Mouse (Mus musculus): ENCODE measurements around the gene Arl15.

Gene Arl15

DNA sequence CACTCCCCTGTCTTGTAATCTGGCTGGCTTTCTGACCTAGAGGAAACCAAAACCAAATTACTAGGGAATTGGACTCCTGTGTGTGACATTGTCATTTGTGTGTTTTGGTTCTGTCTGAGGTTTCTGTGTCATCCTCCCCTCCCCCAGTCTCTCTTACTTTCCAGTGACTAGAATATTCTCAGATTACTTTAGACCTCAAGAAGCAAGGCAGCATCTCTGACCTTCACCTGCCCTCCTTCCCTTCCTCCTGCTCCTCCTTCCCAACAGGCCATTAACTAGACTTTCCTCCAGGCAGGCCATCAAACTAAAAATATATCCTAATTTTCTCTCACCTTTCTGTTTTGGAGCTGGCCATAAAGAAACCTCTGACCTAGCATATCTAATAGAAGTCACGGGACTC is 50.9 kb downstream of the Arl15 start:
- DNase-seq (ENCODE audit: low spot score) = no peak

- no peak for DNase-seq (ENCODE audit: low spot score)
These were observed 52.1 kb downstream of the Arl15 start for GRCm38 (mm10) chr13:113846413-113846812.

GRCm38 (mm10) chr13:113850431-113851034 is 56.2 kb downstream of the Arl15 start:
- DNase-seq (ENCODE audit: low spot score) = no peak

DNA sequence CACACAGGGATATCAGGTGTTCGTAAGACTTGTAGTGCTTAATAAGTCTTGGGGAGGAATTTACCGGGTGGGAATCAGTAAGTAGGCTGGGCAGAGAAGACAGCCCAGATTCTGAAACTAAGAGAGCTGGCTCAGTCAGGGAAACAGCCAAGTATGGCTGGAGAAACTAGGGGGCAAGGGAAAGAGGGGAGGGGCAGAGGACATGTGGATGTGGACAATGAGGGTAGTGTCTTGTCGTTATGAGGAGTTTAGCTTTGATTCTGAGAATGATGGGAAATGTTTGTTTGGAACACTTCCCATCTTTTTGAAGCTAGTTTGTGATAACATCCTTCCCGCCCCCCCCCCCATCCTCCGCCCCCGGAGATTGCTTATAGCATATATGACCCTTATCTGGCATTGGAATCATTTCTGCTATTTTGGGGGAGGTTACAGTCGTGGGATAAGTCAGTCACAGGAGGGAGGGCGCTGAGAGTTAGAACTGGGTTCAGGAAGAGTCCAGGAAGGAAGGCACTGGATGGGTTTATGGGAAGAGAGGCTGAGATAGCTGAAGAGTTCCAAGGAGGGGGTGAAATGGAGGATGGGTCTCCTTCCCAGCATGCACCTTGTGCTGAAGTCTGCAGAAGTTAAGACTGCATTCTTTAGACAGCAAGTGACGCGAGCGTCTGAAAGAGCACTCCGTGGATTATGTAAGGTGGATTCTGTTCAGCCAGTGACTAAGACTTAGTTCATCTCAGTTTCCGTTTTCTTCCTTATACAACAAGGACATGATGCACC is 57.5 kb downstream of the Arl15 start:
- no peak for DNase-seq (ENCODE audit: low spot score)

- no peak for DNase-seq (ENCODE audit: low spot score)
These were observed 58.0 kb downstream of the Arl15 start for GRCm38 (mm10) chr13:113852376-113852666.

- no peak for DNase-seq (ENCODE audit: low spot score)
These were observed 59.8 kb downstream of the Arl15 start for GRCm38 (mm10) chr13:113854146-113854545.

GRCm38 (mm10) chr13:113854551-113855312 is 60.4 kb downstream of the Arl15 start:
- no peak for DNase-seq (ENCODE audit: low spot score)

GRCm38 (mm10) chr13:113856946-113857345 is 62.6 kb downstream of the Arl15 start:
- DNase-seq (ENCODE audit: low spot score) = no peak

GRCm38 (mm10) chr13:113858667-113859391 is 64.5 kb downstream of the Arl15 start:
- DNase-seq (ENCODE audit: low spot score) = no peak

- DNase-seq (ENCODE audit: low spot score) = no peak
These were observed 65.1 kb downstream of the Arl15 start for GRCm38 (mm10) chr13:113859392-113859776.

DNA sequence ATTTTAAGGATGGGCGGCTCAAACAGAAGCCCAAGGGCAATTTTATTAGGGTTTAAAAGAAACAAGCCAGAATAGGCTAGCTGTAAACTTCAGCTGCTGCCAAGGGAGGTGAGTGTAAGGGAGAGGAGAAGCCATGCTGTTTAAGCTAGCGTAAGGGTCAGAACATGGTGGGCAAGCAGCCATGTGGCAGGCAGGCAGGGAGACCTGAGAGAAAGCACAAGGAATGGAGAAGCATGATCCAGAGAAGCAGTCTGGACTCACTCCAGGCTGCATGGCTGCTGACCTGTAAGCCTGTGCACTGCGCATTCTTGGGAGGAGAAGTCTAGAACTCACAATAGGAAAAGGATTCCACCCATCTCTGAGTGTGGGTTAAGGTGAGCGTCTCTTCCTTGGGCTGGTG is 66.5 kb downstream of the Arl15 start:
- no peak for DNase-seq (ENCODE audit: low spot score)

GRCm38 (mm10) chr13:113861231-113861630 is 66.9 kb downstream of the Arl15 start:
- DNase-seq (ENCODE audit: low spot score) = no peak

GRCm38 (mm10) chr13:113862951-113863350 is 68.6 kb downstream of the Arl15 start:
- DNase-seq (ENCODE audit: low spot score) = no peak

DNA sequence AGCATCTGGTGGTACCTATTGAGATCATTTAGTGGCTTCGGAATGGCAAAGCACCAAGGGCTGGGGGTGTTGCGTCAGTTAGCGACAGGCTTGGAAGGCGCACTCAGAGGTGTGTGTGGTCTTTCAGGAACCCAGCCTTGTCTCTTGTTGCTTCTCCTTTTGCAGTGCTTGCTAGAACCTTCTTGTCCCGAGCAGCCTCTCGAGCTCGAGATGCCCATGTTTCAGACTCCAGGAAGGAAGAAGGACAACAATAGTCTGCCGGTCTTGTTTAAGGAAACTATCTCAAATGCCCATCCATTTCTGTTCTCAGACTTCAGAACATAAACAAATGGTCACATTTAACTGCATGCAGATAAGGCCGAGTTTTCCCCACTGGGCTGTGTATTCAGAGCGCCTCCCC is 69.4 kb downstream of the Arl15 start:
- DNase-seq (ENCODE audit: low spot score) = no peak

DNA sequence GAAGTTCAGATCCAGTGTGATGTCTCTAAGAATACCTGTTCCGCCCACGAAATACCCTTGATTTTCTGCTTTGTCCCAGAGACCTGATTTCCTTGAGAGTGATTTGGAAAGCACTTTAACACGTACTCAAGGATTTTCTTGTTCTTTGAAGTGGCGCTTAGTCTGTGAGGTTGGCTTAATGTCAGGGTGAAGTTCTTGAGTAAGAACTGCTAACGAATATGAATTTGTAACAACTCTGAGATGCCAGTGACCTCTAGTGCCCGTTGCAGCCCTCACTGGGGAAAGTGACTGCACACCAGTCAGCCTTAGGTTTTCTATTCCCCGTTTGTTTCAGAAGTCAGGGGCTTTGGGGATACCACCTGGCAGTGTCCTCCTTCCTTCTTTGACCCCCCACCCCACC is 70.0 kb downstream of the Arl15 start:
- no peak for DNase-seq (ENCODE audit: low spot score)

DNA sequence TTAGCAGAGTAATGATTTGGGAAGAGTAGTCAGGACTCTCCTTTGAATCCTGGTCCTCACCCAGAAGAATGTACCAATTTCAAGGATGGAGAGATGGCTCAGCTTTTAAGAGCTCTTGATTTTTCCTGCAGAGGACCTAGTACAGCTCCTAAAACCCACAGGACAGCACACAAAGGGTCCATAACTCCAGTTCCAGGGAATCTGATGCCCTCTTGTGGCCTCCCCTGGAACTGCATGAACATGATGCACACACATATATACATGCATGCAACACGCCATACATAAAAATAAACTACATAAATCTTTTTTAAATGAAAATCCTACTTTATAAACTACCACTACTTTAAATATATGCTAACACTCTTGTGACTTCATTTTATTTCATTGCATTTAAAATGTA is 70.6 kb downstream of the Arl15 start:
- no peak for DNase-seq (ENCODE audit: low spot score)

- no peak for DNase-seq (ENCODE audit: low spot score)
These were observed 71.1 kb downstream of the Arl15 start for GRCm38 (mm10) chr13:113865378-113865777.

DNA sequence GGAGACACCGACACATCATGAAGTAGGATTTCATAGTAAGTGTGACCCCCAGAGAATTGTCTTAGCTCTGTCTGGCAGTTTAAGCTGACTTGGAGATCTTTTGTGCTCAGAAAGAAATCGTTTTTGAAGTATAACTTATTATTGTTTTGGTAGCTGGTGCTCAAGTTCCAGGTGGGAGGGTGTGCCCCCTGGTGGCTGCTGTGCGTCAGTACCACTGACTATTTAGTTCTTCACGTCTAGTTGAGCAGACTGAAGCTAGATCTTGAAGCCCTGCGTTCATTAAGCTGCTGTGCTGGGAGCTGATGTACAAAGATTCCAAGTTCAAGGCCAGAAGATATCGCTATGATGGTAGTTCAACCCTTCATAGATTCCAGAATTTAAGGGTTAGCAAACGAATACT is 71.5 kb downstream of the Arl15 start:
- no peak for DNase-seq (ENCODE audit: low spot score)

DNA sequence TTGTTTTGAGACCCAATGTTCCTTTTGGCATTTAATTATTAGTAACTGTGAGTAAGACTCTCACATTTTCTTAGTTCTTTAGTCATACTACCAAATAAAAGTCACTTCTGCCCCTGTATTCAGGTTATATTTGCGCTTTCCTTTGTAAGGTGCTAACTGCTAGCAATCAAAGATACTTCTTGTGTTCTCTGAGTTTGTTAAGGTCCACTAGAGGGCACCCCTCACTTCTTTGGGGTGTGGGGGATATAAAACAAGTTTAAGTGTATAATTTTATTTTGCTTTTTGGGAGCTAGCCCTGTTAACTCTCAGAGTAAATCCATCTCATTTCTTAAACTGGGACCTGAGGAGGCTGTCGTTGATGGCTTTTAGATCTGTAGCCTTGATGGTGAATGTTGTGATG is 73.4 kb downstream of the Arl15 start:
- DNase-seq (ENCODE audit: low spot score) = no peak

DNA sequence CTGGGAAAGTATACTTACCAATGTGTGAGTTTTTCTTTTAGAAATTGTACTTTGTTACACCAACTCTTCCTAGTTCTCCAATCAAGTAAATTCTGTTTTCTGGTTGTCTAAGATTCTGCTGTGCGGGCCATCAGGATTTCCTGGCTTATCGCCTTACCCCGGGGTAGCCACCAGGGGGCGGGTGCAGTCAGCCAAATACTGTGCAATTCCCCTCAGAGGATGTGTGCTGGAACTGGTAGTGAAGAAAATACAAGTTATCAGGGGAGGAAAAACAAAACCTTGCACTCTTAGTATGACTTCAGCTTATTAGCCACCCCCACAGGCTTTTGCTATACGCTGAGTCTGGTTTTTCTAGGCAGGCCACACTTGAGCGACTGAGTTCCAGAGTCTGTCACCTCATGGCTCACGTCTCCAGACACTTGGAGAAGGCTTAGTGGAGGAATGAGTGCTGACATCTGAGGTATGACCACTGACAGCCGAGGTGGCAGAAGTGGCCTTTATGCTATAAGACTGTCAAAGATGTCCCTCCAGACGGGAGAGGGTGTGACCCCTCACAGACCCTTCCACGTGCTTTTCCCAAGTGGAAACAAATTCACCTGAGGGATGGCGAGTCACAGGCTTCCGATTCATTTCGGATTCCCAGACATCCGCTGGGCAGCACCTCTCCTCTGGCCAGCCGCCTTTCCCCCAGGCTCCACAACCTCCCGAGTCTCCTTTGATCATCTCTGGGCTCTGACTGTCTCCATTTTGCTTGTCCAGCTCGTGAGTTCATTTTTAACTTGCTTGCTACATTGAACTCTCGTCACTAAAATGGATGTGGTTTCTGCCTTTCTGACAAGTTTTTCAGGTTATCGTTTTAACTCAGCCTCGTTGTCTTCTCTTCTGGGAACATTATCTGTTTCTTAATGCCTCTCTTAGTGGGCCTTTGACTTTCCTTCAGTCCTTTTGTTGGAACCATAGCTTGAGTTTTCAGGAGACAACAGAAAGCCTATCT is 75.2 kb downstream of the Arl15 start:
- DNase-seq (ENCODE audit: low spot score) = no peak

- no peak for DNase-seq (ENCODE audit: low spot score)
These were observed 76.1 kb downstream of the Arl15 start for GRCm38 (mm10) chr13:113870403-113870802.
